In the genomic region with DNA sequence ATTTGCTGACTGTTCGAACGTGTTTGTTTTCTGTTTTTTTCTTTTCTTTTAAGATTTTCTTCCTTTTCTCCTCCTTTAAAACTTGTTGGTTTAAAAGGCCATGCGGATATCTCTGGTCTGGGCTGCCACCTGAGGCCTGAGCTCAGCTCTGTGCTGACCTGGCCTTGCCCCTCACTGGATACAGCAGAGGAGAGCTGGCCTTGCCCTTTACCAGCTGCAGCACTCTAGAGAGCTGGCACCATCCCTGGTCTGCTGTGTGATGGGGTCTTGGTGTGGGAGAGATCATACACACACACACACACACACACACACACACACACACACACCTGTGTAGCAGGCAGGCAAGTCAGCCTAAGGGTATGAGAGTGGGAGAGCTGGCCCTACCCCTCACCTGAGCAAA, we compare ENCODE assay signal across 20 mouse cellular contexts. TPM values are rescaled to one million over a fixed set of nuclear protein-coding genes. Genes with fewer than 3 reads are reported as not detected.
"Had no signal": no experiment of that assay in that cellular context is flagged by ENCODE, and none has a peak within 500 bp of the region (broad histone marks: within the 10 kb centered on the region; RNA-seq: fewer than 3 reads in every experiment).

No protein-coding gene starts in this region.

- ATAC-seq: lung, postnatal 0 days; midbrain, embryonic 15.5 days had no signal

- H3K9ac ChIP-seq: lung, embryonic 14.5 days; midbrain, embryonic 12.5 days; midbrain, embryonic 15.5 days; neural tube, embryonic 12.5 days; neural tube, embryonic 15.5 days; stomach, embryonic 15.5 days had no signal

- DNase-seq: kidney, adult 2 months; kidney, postnatal 36 days; layer of hippocampus, postnatal 36 days; lung, embryonic 14.5 days; right cerebral cortex, adult 18-20 months; right cerebral cortex, postnatal 14 days; right cerebral cortex, postnatal 4 days; thymus, postnatal 25 days had no signal

- H3K9me3 ChIP-seq: midbrain, embryonic 15.5 days; neural tube, embryonic 12.5 days; neural tube, embryonic 15.5 days; stomach, embryonic 15.5 days had no signal

- H3K4me3 ChIP-seq: left cerebral cortex, adult 2 months; midbrain, embryonic 12.5 days; midbrain, embryonic 15.5 days; neural tube, embryonic 12.5 days; neural tube, embryonic 15.5 days; stomach, embryonic 15.5 days had no signal

- H3K4me1 ChIP-seq: midbrain, embryonic 12.5 days; midbrain, embryonic 15.5 days; neural tube, embryonic 12.5 days; neural tube, embryonic 15.5 days had no signal

- H3K4me2 ChIP-seq: liver, embryonic 11.5 days; lung, embryonic 14.5 days; midbrain, embryonic 12.5 days; midbrain, embryonic 15.5 days; neural tube, embryonic 12.5 days; neural tube, embryonic 15.5 days; stomach, embryonic 15.5 days had no signal

- H3K27ac ChIP-seq: kidney, postnatal 0 days; left cerebral cortex, adult 2 months; macrophage; midbrain, embryonic 12.5 days; midbrain, embryonic 15.5 days; neural tube, embryonic 12.5 days; neural tube, embryonic 15.5 days; stomach, embryonic 15.5 days had no signal

- H3K36me3 ChIP-seq: midbrain, embryonic 12.5 days; midbrain, embryonic 15.5 days; neural tube, embryonic 12.5 days; neural tube, embryonic 15.5 days; stomach, embryonic 15.5 days had no signal

- H3K27me3 ChIP-seq: midbrain, embryonic 15.5 days; neural tube, embryonic 12.5 days; neural tube, embryonic 15.5 days; stomach, embryonic 15.5 days had no signal

RNA-seq across cellular contexts. Expression of a gene that starts 37.3 kb away (rescaled TPM):
- total RNA-seq: megakaryocyte, adult 5-6 weeks had no signal
- polyA plus RNA-seq: kidney, embryonic 14.5 days; macrophage had no signal
